Mouse (Mus musculus) olfactory bulb, adult 2 months (tissue): ENCODE measurements at regions not wholly inside any gene's neighbourhood (a gene's known extent, or its start where the extent isn't known, plus 50 kb on each side); places are given as distances from the start of the nearest gene placed in this dataset.

Source experiments
- CTCF ChIP-seq: fragments of 200-500 bp; IDR thresholded peaks from 2 replicates; pipeline ENCODE4 v1.5.1; 2012; ENCODE audit warnings: low read depth, mild to moderate bottlenecking, low read length, moderate library complexity; ENCODE audit not compliant: insufficient read depth
- POLR2A ChIP-seq: fragments of 200-500 bp; IDR thresholded peaks from 2 replicates; pipeline ENCODE4 v1.6.1; 2012; ENCODE audit warnings: mild to moderate bottlenecking, low read depth, low read length, moderate library complexity; ENCODE audit not compliant: insufficient read depth

- no peak for TF ChIP-seq CTCF
- TF ChIP-seq POLR2A, result no peak
Measured at GRCm38 (mm10) chr13:84060906-84061305, 161.2 kb upstream of the Tmem161b start.
